Mouse (Mus musculus) limb, embryonic 11.5 days (tissue): ENCODE measurements at regions not wholly inside any gene's neighbourhood (a gene's known extent, or its start where the extent isn't known, plus 50 kb on each side); places are given as distances from the start of the nearest gene placed in this dataset.

ENCODE experiments used
- ATAC-seq: fragments of 200-750 bp; cut with Nextera tagmentation; 2 replicates; pipeline ENCODE4 v1.8.0; 2017; ENCODE audit warnings: low read depth; ENCODE audit not compliant: insufficient number of reproducible peaks, low FRiP score, low TSS enrichment
- DNase-seq: peaks from one replicate; pipeline ENCODE4 v3.0.0-alpha.2; 2015; ENCODE audit warnings: low spot score
- H3K27ac ChIP-seq: fragments of 300-500 bp; sonication (generic); replicated peaks from 2 replicates; pipeline ENCODE4 v1.5.1; 2014; ENCODE audit warnings: low read depth, mild to moderate bottlenecking, low read length
- H3K27me3 ChIP-seq: fragments of 300-500 bp; sonication (generic); 2 replicates; pipeline ENCODE4 v1.6.1; 2014; ENCODE audit warnings: mild to moderate bottlenecking, low read length, mixed read lengths; ENCODE audit not compliant: control insufficient read depth, insufficient read depth
- H3K36me3 ChIP-seq: fragments of 300-500 bp; sonication (generic); 2 replicates; pipeline ENCODE4 v1.6.1; 2014; ENCODE audit warnings: mild to moderate bottlenecking, low read length, moderate library complexity, mixed read lengths; ENCODE audit not compliant: control insufficient read depth, insufficient read depth
- H3K4me1 ChIP-seq: fragments of 300-500 bp; sonication (generic); 2 replicates; pipeline ENCODE4 v1.6.1; 2014; ENCODE audit warnings: low read length, mixed read lengths; ENCODE audit not compliant: control insufficient read depth, insufficient read depth
- H3K4me2 ChIP-seq: fragments of 300-500 bp; sonication (generic); 2 replicates; pipeline ENCODE4 v1.6.1; 2014; ENCODE audit warnings: low read depth, mild to moderate bottlenecking, moderate library complexity; ENCODE audit not compliant: severe bottlenecking
- H3K4me3 ChIP-seq: fragments of 300-500 bp; sonication (generic); 2 replicates; pipeline ENCODE4 v1.5.1; 2014; ENCODE audit warnings: low read depth, low read length
- H3K9ac ChIP-seq: fragments of 300-500 bp; sonication (generic); 2 replicates; pipeline ENCODE4 v1.6.1; 2014; ENCODE audit warnings: mild to moderate bottlenecking, low read length
- H3K9me3 ChIP-seq: fragments of 300-500 bp; sonication (generic); 2 replicates; pipeline ENCODE4 v1.6.1; 2016; ENCODE audit warnings: low read length; ENCODE audit not compliant: control insufficient read depth
- WGBS: fragments of 180-500 bp; shearing (Covaris S2); extraction: QIAGEN DNeasy Blood & Tissue Kit; methylation state at CpG from one replicate; pipeline ENCODE4 v1.1.7; 2014; 5-methylcytosine and 5-hydroxymethylcytosine counted together

DNA sequence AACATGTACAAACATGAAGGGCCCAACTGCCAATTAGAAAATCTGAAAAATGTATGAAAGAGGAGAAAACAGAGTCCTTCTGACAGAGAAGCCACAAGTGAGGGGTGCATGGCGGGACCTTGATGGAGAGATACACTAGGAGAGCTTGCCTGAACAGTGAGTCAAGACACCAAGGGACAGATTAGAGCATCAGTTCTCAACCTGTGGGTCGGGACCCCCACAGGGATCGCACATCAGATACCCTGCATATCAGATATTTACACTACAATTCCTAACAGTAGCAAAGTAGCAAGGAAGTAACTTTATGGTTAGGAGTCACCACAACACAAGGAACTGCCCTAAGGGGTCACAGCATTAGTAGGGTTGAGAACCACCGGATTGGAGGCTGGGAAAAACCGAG is 58.9 kb upstream of the Arid1b start:
- no peak overlapping the region for H3K27ac ChIP-seq
- no peaks in the 10 kb centered on the region for H3K9me3 ChIP-seq
- DNase-seq (no peak), ATAC-seq (no peak)
- H3K27me3 ChIP-seq = no peaks in the 10 kb centered on the region
- no peaks in the 10 kb centered on the region for H3K4me1 ChIP-seq
- no peaks in the 10 kb centered on the region for H3K36me3 ChIP-seq
- WGBS = 96% methylated on average over 5 of the region's 5 CpGs
- H3K4me3 ChIP-seq = no peak overlapping the region
- H3K4me2 ChIP-seq = no peak overlapping the region
- no peak overlapping the region for H3K9ac ChIP-seq

DNA sequence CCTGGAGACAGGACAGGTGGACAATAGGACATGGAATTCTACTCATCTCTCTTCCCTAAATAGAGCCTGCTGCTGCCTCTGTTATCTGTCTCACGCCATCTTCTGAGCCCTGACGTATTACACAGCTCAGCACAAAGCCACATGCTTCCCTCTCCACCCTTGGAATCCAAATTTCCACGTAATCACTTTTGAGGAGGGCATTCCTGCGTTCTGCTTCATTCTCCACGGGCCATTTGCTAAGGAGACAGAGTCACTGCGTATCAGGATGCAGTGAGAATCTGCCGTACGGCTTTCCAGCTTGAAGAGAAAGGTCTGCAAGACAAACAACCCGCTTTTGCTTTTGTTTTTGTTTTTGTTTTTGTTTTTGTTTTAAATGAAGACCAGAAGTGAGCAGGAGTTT is 53.5 kb upstream of the Arid1b start:
- no peak overlapping the region for H3K9ac ChIP-seq
- H3K4me3 ChIP-seq = no peak overlapping the region
- H3K9me3 ChIP-seq = no peaks in the 10 kb centered on the region
- no peak for DNase-seq
- H3K36me3 ChIP-seq = no peaks in the 10 kb centered on the region
- peaks cover 3% of the 10 kb centered on the region for H3K4me1 ChIP-seq
- no peak for ATAC-seq
- no peaks in the 10 kb centered on the region for H3K27me3 ChIP-seq
- H3K27ac ChIP-seq = no peak overlapping the region
- no peak overlapping the region for H3K4me2 ChIP-seq
- 70% methylated on average over 9 of the region's 9 CpGs for WGBS

DNA sequence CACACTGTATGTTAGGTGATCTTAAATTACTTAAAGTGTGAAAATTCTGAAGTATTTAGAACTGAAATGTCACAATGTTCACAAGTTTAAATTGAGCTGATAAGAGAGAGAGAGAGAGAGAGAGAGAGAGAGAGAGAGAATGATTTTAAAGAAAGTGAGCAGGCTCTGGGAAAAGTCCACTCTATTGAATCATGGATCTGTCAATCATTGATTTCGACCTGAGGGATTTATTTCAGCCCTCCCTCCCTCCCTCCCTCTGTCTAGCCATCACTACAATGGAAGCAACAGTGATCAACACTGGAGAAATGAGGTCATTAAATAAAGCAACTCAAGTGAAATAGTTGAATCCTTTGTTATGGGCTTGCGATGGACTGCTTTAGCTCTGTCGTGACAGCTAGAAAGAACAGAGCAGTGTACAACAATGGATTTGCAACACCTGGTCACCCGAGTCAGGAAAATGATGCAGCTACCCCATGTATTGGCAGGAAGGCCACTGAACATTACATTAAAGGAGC is 52.8 kb upstream of the Arid1b start:
- peaks cover 9% of the 10 kb centered on the region for H3K4me1 ChIP-seq
- no peak overlapping the region for H3K27ac ChIP-seq
- no peaks in the 10 kb centered on the region for H3K9me3 ChIP-seq
- H3K4me2 ChIP-seq = no peak overlapping the region
- H3K27me3 ChIP-seq = no peaks in the 10 kb centered on the region
- H3K36me3 ChIP-seq = no peaks in the 10 kb centered on the region
- no peak overlapping the region for H3K4me3 ChIP-seq
- DNase-seq (no peak), ATAC-seq (no peak)
- WGBS = 79% methylated on average over 4 of the region's 4 CpGs
- no peak overlapping the region for H3K9ac ChIP-seq

DNA sequence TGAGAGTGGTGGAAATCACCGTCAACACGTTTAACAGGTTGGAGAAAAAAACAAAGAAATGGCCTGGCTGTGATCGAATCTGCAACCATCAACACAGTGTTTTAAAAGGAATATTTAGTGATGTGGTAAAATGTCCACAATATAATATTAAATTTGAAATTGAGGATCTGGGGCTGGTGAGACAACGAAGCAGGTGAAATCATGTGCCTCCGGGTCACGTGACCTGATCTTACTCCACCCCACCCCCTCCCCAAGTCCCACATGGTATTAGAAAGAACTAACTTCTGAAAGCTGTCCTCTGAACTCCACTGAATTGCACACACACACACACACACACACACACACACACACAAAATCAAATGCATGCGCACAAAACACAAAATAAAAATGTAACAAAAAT is 51.3 kb upstream of the Arid1b start:
- ATAC-seq (no peak), DNase-seq (no peak)
- Histone ChIP-seq H3K9me3 (no peaks in the 10 kb centered on the region), H3K4me1 (peaks cover 13% of the 10 kb centered on the region), H3K9ac (no peak overlapping the region), H3K36me3 (no peaks in the 10 kb centered on the region), H3K27me3 (no peaks in the 10 kb centered on the region), H3K4me2 (no peak overlapping the region), H3K4me3 (no peak overlapping the region), H3K27ac (no peak overlapping the region)
- 89% methylated on average over 7 of the region's 7 CpGs for WGBS
